Mouse (Mus musculus): ENCODE results near the gene Wwox.

DNA sequence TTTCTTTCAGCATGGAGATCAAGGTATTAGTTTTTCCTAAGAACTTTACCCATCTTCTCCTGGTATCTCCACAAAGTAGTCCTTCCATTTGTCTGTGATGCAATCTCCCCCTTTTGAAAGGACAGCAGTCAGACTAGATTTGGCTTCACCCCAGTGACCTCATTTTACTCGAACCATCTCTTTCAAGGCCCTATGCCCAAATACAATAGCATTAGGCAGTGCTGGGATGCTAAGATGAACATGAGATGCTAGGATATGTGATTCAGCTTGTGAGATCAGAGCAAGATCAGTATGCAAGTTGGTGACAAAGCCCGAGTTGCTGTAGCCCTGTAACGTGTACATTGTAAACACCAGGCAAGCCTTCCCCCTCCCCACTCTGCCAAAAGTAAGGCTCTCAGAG lies 426.5 kb downstream of the Wwox start:
- TF ChIP-seq CTCF (IDR thresholded peaks at IDR 0.05 in 2 of 3, conservative IDR thresholded peaks at IDR 0.05 in 1 of 3; ENCODE audit: control insufficient read depth in 1 of 3, insufficient read depth in 1 of 3, low read depth in 2 of 3, low read length in 3 of 3, poor library complexity in 1 of 3, severe bottlenecking in 1 of 3) (no peak), SMC3 (IDR thresholded peaks at IDR 0.05; ENCODE audit: low read depth, low read length) (no peak), POLR2A (IDR thresholded peaks at IDR 0.05; ENCODE audit: control insufficient read depth in 1 of 2, insufficient read depth in 1 of 2, low read depth in 1 of 2, low read length in 2 of 2, poor library complexity in 1 of 2) (no peak), POLR2AphosphoS5 (IDR thresholded peaks at IDR 0.05; ENCODE audit: borderline replicate concordance, low read depth, low read length) (no peak), EP300 (IDR thresholded peaks at IDR 0.05; ENCODE audit: low read depth in 1 of 2, low read length in 2 of 2) (no peak), SIN3A (IDR thresholded peaks at IDR 0.05; ENCODE audit: low read length) (no peak), ZNF384 (IDR thresholded peaks at IDR 0.05; ENCODE audit: low read depth, low read length) (no peak), ZKSCAN1 (IDR thresholded peaks at IDR 0.05; ENCODE audit: low read depth, low read length) (no peak), BHLHE40 (IDR thresholded peaks at IDR 0.05; ENCODE audit: borderline replicate concordance, low read depth, low read length) (no peak), CHD2 (IDR thresholded peaks at IDR 0.05; ENCODE audit: low read length) (no peak), USF2 (IDR thresholded peaks at IDR 0.05; ENCODE audit: borderline replicate concordance in 1 of 2, insufficient read depth in 1 of 2, low read depth in 1 of 2, low read length in 2 of 2) (no peak), POLR2AphosphoS2 (IDR thresholded peaks at IDR 0.05; ENCODE audit: low read length) (no peak), GABPA (IDR thresholded peaks at IDR 0.05; ENCODE audit: low read depth, low read length) (no peak), USF1 (IDR thresholded peaks at IDR 0.05; ENCODE audit: low read depth, low read length) (no peak)
